Mouse (Mus musculus) megakaryocyte-erythroid progenitor cell, adult 5 weeks (primary cell): Measurements from ENCODE around the gene Mtx3. TPM values are rescaled to one million over a fixed set of nuclear protein-coding genes. Genes with fewer than 3 reads are reported as not detected.

ENCODE experiments used
- polyA plus RNA-seq: library from polyadenylated mRNA; stranded (reverse); fragments of >175 nt; gene quantifications from 2 replicates; pipeline ENCODE4 v1.2.3, GENCODE M21; 2012

Gene Mtx3
- polyA plus RNA-seq = 0.55 and 0.83 TPM in 2 replicates

DNA sequence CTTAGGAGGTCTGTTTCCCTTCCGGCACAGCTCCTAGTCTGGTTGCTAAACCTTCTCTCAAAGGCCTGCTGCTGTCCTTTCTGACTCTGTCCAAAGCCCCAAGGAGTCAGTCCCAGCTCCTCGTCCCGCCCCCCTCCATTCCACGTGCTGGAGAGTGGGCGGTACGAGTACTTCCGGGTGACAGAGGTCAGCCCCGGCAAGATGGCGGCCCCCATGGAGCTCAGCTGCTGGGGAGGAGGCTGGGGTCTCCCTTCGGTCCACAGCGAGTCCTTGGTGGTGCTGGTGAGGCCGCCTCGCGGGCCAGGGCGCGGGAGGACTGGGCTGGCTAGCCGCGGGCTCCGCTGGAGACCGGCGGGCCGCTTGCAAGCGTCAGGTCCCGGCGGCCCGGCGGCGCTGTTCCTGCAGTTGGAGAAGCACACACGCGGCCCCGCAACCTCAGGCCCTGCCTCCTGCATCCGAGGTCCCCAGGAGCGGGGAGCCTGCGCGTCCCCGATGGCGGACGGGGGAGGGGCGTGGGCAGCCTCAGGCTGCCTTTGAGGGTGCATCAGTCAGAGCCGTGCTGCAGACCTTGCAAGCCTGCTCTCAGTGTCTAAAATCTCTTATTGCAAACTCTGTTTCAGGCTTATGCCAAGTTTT is at the start of gene Mtx3:
Gene Mtx3, plus strand, starts transcription at position 175 of the 636 bp plus-strand sequence.

Other genes starting within 250 kb of the Mtx3 start
- 3.5 and 3.9 TPM in 2 replicates for gene Serinc5, start 233.7 kb upstream of the Mtx3 start, polyA plus RNA-seq
- not detected in 2 replicates for gene Thbs4, start 49.9 kb upstream of the Mtx3 start, polyA plus RNA-seq